Mouse (Mus musculus) spleen, adult 12 weeks (tissue): ENCODE results near the gene Plekhb1.

ENCODE experiments used
- DNase-seq: peaks from one replicate; pipeline ENCODE4 v3.0.0; 2022; ENCODE audit warnings: low spot score

Plekhb1 gene

DNA sequence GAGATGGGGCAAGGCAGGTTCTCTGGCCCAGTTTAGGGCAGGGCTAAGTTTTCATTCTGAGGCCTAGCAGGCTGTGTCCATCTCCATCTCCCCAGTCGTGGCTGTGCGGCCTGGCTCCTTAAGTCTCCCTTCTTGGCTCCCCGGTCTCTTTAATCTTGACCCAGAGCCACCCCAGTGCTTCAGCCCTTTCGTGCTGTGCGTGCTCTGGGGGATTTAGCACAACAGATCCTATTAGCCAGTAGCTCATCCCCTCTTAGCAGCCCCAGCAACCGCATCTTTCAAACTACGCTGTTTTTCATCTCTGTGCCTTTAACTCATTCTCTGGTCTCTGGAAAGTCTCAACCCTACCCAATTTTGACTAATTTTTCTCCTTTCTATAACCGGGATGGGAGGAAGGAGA, at the start of gene Plekhb1:
Gene Plekhb1 (minus strand): TSS at position 184 of the 400 bp plus-strand sequence.
- no peak for DNase-seq

DNA sequence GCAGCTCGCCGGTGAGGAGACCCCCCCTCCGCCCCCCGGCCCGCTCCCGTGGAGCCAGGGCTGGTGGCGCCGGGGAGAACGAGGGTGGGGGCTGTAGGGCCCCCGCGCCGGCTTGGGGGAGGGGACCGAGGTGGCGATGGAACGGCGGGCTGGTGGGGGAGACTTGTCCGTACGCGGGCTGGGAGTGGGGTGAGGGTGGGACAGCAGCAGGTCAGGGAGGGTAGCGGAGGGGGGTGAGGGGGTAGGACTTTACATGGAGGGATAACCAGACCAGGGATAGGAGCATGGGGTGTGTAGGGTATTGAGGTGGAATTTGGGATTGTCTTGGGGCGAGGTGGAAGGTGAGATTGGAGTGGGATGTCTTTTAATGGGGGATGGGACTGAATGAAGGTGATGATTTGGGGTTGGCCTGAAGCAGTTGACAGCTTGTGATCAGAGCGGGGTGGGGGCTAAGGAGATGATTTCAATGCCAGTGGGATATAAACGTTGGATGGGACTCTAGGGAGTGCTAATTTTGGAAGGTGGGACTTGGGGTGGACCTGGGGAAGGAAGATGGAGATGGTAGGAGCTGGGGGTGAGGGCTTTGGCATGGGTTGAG, 44.8 kb upstream of the Plekhb1 start:
- DNase-seq = no peak

DNA sequence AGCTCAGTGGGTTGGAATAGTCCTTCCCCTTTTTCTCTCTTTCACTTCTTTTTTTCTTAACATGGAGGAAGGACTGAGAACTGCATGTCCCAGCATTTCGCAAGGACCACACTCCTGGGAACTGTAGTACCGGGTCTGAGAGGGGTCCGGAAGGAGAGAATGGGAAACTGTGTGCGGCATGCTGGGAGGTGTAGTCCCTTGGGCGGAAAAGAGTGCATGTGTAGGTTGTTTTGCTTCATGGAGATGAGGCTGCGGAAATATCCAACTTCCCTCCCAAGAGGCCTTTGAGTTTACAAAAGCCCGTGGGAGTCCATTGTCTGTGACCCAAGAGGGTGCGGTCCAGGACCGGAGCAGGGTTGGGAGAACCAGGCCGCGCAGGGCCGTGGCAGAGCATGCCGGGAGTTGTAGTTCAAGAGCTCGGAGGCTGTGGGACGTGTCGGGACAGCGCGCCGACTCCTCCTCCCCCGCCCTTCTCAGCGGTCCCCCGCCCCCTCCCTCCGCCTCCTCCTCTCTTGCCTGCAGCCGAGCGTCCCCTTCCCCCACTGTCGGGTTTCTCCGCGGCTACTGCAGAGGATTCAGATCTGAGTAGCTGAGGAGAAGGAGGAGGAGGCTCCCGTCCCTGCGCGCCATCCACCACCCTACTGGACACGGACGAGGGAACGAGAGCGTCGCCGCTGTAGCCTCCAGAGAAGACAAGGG, 44.1 kb upstream of the Plekhb1 start, which contains the start of gene Fam168a:
Gene Fam168a (plus strand): TSS at position 493 of the 699 bp plus-strand sequence.
- peak; percentile 75 for DNase-seq

DNA sequence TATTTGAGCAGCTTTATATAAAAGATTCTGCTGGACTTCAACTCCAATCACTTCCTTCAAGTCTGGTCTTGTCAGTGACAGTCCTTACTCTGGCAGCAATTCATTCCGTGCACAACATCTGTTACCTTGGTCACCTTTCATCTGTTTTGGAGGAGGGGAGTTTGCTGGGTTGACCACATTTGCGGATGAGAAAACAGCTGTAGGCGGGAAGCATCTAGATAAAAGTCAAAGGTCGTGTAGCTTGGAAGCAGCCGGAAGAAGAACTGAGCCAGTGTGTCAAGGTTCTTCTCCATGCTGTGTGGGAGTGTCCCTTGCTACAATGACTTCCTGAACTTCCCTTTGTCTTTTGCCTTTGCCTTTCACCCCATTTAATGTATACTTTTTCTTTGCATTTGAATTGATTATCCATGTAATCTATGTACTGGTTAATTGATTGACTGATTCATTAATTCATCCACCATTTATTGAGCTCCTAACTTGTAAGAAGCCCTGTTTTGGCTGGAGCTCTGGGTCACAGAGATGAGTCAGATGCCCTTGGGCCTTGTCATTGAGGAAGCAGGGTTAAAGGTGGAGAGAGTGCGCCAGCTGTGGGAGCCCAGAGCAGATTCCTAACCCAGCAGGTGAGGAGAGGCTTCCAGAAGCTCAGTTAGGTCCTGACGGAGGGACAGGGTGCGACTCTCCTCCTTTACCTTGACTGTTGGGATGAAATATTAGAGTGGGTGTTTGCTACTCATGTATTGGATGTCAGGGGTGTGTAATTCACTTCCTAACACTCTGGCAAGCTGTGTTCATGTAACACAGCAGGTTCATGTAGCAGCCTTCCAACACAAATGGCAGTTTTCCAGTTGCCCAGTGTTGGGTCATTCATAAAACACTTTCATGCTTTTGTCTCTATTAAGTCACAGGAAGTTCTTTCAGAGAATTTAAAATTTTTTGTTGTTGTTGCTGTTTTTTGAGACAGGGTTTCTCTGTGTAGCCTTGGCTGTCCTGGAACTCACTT, 37.9 kb upstream of the Plekhb1 start:
- DNase-seq = no peak

DNA sequence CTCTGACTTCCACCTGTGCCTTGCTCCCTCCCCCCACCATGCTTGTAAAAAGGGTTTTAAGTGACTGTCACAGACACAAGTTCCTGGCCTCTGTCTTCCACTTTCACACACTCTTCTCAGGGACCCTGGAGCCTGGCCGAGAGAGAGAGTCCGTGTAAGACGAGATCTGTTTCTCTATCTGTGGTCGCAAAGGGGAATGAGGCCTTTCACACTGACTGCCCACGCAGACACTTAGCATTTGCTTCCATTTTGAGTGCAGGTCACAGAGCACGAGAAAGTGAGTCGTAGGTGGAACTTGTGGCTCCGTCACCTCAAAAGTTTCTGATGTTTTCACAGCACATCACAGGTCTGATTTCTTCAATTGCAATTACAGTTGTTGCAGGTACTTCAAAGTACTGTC, 31.0 kb upstream of the Plekhb1 start:
- DNase-seq = no peak

DNA sequence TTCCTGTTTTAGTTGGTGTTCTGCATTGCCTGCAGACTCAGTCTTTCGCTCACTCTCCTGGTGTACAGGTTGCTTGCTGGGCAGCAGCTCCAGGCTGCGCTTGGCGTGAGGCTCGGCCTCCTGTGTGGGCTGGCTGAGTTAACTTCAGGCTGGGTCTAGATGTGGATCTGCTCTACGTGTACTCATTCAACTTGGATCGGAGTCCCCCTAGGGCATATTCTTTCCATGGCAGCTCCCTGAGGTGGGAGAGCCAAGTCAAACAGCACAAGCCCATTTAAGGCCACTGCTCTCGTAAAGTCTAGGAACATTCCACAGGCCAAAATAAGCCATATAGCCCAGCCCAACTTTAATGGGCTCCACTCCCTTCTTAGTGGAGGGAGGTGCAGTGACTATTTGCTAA, 26.3 kb upstream of the Plekhb1 start:
- DNase-seq = no peak

DNA sequence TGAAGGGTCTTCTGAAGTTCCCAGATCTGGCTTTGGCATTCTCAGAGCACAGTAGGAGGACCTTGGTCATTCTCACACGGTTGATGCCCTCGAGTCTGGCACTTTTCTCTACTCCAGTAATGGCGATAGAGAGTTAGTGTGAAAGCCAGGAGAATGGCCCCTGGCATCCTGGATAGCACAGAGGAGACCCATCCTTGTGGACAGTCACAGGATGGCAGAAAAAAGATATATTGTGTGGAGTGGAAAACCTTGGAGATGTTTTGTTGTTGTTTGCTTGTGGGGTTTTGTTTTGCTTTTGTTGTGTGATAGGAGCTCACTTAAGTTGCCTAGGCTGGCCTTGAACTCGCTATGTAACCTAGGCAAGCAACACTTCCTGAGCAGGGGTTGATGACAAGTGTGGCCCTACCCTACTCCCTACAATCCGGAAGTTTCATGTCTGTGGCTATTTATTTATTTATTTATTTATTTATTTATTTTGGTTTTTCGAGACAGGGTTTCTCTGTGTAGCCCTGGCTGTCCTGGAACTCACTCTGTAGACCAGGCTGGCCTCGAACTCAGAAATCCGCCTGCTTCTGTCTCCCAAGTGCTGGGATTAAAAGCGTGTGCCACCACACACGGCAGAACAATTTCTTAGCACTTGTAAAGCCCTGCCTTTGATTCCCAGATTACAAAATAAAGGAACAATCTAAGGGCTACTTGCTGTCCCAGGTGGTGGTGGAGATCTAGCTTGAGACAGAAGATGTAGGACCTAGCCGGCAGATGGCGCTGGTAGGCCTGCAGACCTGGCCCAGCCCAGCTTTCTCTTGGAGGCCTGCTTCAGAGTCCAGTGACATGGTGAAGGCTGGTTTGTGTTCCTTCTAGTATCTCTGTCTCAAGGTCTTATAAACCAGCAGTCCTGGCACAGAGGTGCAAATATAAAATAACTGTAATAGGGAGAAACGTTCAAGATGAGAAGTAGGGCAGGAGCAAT, 23.1 kb upstream of the Plekhb1 start:
- DNase-seq = peak; percentile 72

DNA sequence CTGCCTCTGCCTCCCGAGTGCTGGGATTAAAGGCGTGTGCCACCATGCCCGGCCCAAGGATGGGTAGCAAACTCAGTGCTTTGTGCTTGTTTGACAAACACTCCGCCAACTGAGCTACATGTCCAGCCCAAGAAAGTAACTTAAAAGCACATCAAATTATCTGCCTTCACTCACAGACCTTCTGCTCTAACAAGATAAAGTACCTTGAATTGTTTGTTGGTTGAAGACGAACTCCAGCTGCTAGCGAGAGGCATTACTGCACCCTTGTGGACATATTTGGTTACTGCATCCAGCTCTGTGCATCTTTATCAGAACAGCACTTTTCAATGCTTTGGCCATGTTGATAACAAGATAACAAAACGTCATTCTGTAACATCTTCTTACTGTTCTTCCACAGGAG, 22.3 kb upstream of the Plekhb1 start:
- DNase-seq = peak; percentile 49

DNA sequence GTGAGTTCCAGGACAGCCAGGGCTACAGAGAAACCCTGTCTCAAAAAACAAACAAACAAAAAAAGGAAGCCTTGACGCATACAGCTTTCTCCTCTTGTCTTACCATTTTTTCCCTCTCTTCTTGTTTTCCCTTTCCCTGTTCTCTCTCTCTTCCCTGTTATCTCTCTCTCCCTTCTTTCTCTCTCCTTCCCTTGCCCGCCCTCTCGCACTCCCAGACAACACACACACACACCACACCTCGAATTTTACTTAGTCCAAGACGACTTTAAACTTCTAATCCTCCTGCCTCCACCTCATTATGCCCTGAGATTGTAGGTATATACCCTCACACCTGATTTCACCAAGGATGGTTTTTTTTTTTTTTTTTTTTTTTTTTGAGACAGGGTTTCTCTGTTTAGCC, 21.9 kb upstream of the Plekhb1 start:
- no peak for DNase-seq

DNA sequence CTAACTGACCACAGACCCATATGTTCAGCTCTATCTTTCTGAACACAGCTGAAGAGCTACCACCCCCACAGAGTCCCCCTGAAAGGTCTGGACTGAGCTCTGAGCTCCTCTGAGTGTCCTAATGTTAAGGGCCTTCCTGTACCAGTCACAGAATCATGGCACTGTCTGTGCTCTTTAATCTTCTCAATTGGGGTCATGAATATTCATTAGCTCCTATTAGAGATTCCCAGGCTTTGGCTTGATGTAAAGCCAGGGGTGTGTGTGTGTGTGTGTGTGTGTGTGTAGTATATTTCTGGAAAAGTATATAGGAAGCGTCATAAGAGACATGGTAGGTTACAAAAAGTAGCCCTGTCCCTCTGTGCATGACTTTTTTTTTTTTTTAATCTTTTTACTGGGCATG, 21.0 kb upstream of the Plekhb1 start:
- DNase-seq = no peak

DNA sequence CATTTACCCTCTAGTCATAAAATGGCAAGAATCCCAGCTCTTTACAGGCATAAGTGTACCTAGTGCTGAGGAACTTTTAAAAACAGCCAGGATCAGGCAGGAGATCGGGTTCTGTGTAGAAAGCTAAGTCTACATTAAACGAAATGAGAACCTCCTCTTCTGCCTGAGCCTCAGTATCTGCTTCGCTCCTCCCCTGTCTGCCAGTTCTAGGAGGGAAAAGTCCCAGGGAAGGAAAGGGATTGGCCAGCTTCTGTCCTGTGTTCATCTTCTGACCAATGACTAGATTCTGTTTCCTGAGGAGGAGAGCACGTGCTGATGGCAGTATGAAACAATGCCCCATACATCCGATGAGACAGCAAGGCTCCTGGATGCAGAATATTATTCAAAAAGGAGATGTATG, 18.9 kb upstream of the Plekhb1 start:
- DNase-seq = no peak

DNA sequence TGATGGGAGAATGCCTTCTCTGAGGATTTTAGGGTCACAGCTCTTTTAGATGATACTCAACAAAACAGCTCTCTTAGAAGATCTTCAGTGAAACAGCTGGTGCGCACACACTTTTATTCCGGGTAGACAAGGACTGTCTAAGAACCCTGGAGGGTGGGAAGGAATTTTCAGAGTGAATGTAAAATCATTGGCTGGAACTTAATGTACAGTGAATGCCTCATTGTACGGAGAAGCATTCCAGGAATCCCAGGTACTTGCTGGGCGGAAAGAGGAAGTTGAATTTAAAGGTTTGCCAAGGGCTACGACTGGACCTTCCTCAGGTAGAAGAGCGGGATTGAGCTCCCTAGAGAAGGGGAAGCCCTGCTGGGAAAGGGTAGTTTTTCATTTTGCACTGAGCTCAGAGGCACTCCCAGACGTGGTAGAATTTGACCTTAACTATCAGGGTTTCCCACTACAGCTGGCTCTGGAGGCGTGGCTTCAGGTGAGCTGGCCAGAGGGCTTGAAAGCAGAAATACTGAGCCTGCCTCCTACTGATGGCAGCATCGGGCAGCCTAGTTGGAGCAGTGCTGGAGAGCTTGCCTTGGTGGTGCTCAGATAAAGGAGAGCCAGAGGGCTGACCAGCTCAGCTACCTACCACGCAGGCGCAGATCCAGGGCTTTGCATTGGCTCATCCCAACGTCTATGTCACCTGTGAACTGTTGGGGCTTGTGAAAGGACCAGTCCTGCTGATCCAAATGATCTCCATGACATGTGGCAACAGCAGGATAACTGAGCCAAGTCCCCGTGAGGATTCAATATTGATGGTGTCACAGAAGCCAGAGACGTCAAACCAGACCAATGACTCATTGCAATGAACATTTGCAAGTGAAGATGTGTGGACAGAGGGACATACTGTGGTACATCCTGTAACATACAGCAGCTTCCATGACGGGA, 17.0 kb upstream of the Plekhb1 start:
- DNase-seq = no peak

DNA sequence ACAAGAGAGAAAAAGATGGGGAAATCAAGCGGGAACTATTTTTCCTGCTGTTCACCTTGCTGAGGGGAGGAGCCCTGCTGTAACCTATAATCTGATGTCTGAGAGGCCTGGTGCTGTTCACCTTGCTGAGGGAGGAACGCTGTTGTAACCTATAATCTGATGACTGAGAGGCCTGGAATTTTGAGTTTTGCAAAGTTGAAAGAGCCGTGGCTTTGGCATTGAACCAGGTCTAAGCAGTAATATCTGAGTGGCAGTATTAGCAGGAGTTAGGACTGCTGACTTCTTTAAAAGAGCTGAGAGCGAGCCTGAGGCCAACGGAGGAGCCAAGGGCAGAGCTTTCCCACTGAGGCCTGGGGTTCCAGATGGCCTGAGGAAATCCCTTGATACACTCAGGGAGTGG, 15.8 kb upstream of the Plekhb1 start:
- no peak for DNase-seq

DNA sequence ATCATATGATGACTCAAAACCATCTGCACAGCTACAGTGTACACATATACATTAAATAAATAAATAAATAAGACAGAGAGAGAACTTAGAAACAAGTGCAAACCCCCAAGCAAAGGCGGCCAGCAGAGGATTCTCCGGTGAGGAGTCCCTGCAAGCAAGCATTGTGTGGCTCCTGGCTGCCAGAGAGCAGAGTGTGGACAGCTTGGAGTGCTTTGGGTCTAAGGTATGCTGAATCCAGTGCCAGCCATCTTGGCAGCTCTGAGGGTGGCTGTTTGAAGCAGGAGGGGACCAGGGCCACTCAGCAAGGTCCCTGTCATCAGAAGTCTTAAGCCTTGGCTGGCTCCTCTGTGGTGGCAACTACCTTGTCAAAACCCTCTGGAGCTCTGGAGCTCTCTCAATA, 12.7 kb upstream of the Plekhb1 start:
- no peak for DNase-seq

DNA sequence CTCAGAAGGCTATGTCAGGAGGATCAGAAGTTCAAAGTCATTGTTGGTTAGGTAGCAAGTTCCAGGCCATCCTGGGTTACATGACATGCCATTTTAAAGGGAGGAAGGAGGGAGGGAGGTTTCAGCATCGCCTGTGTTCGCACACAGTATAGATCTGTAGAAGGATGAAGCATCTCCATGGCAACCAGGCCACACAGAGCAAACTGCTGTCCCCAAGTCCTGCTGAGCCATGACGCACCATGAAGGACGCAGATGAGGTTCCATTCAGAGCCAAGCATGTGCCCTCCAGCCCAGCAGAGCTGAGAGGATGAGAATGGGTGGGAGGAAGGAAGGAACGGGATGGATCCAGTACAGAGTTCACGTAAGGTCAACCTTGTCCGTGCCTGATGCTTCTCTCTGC, 11.2 kb upstream of the Plekhb1 start:
- DNase-seq = no peak

DNA sequence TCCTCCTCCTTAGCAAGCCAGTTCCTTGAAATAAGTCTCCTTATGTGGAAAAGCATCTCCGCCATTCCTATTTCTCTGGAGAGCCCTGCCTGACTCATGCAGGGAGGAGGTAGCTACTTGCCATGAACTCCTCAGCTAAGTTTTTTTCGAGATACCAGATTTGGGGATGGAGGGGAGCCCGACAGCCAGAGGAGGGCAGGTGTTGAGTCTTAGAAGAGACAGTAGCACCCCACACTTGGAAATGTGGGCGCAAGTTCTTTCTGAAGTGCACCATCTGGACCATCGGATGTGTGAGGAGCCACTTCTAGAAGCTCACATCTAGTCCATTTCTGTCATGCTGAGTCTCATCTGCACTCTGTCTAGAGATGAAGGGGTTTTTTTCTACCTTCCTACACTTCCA, 8.4 kb upstream of the Plekhb1 start:
- DNase-seq = no peak

DNA sequence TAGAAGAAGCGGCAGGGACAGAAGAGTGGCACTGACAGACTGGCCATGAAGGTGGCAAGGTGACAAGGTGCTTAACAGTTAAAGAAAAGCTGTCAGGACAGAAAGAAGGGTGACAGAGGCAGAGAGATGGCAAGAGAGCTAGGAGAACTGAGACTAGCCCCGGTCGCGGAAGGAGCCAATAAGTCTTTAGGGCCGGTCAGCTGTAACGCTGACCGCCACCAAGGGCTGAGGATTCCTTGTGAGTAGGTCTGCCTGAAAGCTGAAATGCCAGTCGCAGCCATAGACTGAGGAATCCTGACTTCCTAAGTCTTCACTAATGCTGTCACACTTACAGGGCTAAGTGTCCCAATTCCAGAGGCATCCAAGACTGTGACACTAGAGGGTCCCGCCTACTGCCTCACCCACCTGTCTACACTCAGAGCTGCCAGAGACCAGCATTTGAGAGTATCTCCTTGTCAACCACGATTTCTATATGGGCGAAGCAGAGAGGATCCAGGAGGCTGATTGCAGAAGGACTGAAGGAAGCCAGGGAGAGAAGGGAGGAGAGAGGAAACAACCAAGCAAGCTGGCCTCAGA, 1.6 kb upstream of the Plekhb1 start:
- DNase-seq = no peak

DNA sequence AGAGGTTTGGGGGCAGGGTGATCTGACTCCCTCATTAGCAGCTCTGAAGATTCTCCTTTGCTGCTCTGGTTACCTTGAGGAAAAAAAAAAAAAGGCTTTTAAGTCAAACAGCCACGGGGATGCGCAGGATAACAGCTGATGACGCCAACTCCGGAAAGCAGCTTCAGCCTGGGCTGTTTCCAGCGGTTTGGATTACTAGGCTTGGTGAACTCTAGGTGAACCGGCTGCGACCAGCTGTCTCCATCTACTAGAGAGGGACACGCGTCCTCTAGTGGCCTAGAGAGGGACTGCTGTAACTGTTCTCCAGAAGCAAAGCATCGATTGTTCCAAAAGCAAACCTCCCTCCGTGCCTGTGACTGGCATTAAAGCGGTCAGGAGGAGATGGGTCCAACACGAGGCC, 976 bp upstream of the Plekhb1 start:
- peak; percentile 67 for DNase-seq

DNA sequence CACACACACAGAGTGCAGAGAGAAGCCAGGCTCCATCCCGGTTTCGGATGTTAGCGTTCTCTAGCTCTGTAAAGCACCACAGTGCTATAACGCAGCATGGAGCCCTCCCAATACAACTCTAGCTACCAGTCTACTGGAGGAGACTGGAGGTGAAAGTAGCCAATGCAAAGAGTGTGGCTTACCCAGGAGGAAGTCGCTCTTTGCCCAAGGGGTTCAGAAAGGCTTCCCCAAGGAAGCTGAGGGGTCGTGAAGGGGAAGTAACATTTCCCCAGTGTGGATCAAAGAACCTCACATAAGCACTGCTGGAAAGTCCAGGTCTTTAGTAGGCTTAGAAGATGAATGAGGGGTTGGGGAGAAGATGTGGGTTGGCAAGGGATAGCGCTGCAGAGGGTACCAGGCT, 950 bp downstream of the Plekhb1 start:
- DNase-seq = no peak

DNA sequence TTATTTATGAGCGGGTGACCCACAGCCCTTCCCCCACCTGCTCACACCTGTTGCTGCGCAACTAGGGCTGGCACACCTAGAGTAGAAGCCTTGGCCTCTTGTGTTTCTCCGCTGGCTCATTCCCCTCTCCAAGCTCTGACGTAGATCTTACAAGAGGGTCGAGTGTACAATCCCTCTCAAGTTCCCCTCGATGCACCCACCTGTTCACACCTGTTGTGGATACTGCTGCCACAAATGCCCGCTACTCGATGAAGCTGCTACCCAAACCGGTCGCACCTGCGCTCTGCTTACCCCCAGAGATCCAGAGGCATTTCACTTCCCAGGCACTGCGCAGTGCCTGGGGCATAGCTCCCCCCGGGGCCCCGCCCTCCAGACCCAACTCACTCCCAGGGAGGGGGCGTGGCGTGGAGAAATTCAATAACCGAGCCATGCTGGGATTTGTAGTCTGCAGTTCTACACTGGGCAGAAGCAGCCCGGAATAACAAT, 4.1 kb downstream of the Plekhb1 start:
- no peak for DNase-seq
